Mouse (Mus musculus): ENCODE results near the gene Rragc.
"Not testable (repeated sequence)": the region's sequence is repeated elsewhere in the genome, so short reads cannot be mapped to it uniquely, and the experiment has no call there.

The Rragc gene

GRCm38 (mm10) chr4:123916748-123917547 lies at the start of gene Rragc:
Rragc (plus strand) TSS chr4:123917446.
- peak; percentile 99 for DNase-seq (ENCODE audit: low read depth, low spot score)

GRCm38 (mm10) chr4:123893726-123894125 lies 23.5 kb upstream of the Rragc start:
- no peak for DNase-seq (ENCODE audit: low read depth, low spot score)

- DNase-seq (ENCODE audit: low read depth, low spot score) = no peak
These were observed 23.0 kb upstream of the Rragc start for GRCm38 (mm10) chr4:123894295-123894694.

- DNase-seq (ENCODE audit: low read depth, low spot score) = peak; percentile 44
These were observed 18.6 kb upstream of the Rragc start for GRCm38 (mm10) chr4:123898696-123899095.

DNA sequence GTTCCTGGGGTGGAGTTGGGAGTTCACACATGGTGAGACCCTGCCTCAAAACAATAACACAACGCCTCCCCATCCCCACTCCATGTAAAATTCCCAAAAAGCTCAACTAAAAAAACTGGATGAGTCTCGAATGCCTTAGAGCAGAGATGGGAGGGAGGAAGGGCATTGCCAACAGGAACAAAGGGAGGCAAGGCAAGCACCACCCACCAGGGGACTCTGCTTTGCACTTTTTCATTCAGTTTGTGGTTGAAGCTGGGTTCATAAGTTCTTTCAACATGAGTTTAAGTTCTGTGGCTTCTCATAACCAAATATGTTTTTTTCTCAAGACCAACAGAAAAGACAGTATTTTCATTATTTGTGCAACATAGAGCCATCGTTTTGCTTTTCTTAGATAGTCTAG lies 13.8 kb upstream of the Rragc start:
- DNase-seq (ENCODE audit: low read depth, low spot score) = no peak

DNA sequence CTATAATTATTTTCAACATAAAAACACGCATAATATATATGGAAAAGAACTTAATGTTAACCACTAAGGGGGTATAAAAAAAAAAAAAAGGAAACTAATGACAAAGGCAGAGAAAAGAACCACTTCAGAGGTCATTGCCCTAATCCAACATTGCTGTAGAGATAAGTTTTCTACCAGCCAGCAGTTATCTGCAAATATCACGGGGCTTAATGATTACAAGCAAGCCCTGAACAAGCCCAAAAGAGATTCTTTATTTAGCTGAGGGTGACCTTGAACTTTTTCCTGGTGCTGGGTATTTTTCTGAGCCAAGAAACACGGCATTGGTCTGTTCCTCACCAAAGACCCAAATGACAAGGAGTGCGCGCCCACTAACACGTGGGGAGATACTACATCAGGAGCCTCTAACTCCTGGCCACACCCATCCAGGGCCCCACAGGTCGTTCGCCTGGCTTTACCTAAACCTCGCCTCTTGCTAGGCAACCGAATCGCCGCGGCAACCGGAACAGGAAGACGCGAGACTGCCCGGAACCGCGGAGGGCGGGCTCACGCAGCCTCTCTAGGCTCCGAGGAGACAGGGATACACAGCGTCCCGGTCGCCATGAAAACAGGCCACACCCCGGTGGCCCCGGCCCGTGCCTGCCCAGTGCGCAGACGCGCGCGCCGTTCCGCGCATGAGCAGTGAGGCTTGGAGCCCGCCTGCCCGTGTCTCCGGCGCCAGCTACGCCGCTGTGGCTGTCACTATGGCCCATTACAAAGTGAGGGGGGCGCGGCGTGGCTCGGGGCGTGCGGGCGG lies 12.7 kb upstream of the Rragc start, which contains the start of gene Mycbp:
Gene Mycbp, plus strand, starts transcription at position 500 of the 793 bp plus-strand sequence.
- peak; percentile 99 for DNase-seq (ENCODE audit: low read depth, low spot score)

DNA sequence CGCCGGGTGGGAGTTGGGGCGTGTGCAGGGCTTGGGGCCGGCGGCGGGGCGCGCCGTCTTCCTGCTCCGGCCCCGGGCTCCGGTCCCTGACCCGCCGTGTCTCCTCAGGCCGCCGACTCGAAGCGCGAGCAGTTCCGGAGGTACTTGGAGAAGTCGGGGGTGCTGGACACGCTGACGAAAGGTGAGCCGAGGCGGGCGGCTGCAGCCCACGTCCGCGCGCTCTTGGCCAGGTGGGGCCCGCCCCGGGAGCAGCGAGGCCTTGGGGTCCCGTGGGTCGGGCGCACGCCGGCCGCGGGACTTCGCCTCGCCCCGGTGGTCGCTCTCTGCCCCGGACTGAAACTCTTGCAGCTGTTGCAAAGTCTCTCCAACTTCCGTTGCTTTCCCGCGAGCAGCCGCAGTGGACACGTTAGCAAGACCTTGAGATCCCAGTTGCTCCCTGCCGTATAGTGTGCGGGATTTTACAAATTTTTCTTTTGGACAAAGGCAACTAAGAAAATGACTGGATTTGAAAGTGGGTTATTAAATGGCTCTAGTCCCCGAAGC lies 12.0 kb upstream of the Rragc start:
- no peak for DNase-seq (ENCODE audit: low read depth, low spot score)

DNA sequence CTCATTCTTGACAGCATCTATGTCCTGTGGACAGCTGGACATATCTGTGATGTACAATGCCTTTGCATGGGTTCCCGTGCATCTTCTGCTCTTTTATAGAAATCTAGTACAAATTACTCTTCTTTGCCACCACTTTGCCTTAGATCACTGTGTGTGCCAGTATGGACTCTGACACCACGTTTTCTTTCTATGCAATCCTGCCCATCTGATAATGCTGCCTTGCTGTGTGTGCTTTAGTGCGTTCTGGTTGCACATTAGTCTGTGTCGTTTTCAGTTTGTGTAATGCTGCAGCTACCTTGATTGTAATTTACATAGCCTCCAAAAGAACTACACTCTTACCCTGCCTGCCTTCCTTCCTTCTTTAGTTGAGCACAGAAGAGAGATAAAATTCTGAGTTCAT lies 5.7 kb upstream of the Rragc start:
- DNase-seq (ENCODE audit: low read depth, low spot score) = no peak

DNA sequence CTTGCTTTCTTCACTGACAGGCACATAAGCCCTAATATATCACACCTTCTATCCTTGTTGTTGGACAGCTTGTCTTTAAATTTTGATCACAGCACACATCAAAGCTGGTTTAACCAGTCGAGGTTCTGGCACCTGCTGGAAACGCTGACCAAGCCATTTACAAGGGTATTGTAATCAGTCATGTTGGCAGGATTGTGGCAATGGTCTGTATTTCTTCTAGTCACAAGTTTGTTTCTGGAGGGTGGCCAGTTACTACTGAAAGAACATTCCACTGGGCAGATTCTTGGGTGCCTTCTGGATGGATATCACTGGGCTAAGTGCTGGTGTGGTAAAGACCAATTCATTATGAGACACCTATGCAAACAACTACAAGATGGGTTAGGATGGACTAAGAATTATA lies 4.8 kb upstream of the Rragc start:
- no peak for DNase-seq (ENCODE audit: low read depth, low spot score)

GRCm38 (mm10) chr4:123917548-123918140 lies 398 bp downstream of the Rragc start, which contains the start of gene 4930535I16Rik:
4930535I16Rik (minus strand) TSS chr4:123918022.
- no peak for DNase-seq (ENCODE audit: low read depth, low spot score)

GRCm38 (mm10) chr4:123918851-123919250 lies 1.6 kb downstream of the Rragc start:
- DNase-seq (ENCODE audit: low read depth, low spot score) = no peak

GRCm38 (mm10) chr4:123921055-123921565 lies 3.9 kb downstream of the Rragc start:
- no peak for DNase-seq (ENCODE audit: low read depth, low spot score)

GRCm38 (mm10) chr4:123927961-123928360 lies 10.7 kb downstream of the Rragc start:
- DNase-seq (ENCODE audit: low read depth, low spot score) = no peak

GRCm38 (mm10) chr4:123929994-123930393 lies 12.7 kb downstream of the Rragc start:
- DNase-seq (ENCODE audit: low read depth, low spot score) = no peak

GRCm38 (mm10) chr4:123934306-123934705 lies 17.1 kb downstream of the Rragc start:
- no peak for DNase-seq (ENCODE audit: low read depth, low spot score)

GRCm38 (mm10) chr4:123936059-123936458 lies 18.8 kb downstream of the Rragc start:
- DNase-seq (ENCODE audit: low read depth, low spot score) = no peak

GRCm38 (mm10) chr4:123939838-123940237 lies 22.6 kb downstream of the Rragc start:
- peak; percentile 67 for DNase-seq (ENCODE audit: low read depth, low spot score)

DNA sequence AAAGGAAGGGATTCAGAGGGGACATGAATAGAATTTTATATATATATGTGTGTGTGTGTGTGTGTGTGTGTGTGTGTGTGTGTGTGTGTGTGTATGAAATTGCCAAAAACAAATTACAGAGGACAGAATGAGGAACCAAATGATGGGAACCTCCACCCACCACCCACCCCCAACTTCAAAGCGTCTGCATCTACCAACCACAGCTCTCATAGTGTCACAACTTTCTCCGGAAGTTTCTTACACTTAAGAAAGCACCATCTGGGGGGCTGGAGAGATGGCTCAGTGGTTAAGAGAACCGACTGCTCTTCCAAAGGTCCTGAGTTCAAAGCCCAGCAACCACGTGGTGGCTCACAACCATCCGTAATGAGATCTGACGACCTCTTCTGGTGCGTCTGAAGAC lies 23.6 kb downstream of the Rragc start:
- not testable (repeated sequence) for DNase-seq (ENCODE audit: low read depth, low spot score)

DNA sequence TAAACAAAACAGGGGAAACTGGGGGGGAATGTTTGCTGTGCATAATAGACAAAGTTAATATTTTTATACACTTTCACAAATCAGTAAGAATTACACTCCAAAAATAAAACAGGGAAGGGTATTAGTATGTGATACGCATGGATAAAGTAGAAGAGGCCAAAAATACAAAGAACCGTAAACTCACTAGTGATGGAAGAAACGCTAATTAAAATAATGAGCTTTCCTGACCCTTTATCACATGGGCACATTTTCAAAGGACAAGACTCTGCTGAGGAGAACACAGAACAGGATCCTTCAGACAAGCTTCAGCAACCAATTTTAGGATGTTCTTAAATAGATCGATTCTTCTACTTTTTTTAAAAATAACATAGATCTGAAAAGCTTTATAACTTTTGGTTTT lies 29.5 kb downstream of the Rragc start:
- no peak for DNase-seq (ENCODE audit: low read depth, low spot score)

- no peak for DNase-seq (ENCODE audit: low read depth, low spot score)
These were observed 29.9 kb downstream of the Rragc start for GRCm38 (mm10) chr4:123947149-123947548.

DNA sequence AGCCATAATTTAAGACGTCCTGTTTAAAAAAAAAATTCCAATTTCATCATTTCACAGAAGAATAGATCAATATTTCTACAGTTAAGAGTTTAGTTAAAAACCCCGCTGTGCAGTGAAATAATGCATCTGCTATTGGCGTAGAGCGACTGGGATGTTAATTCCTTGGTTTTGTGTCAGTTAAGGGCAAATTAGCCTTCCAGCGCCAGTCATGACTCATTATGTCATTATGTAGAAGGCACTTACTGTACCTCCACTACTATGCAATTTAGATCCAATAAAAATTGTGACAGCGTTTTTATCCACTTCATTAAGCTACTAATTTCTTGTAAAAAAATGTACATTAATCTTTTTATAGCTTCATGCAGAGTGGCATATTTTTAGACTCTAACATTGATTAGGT lies 31.7 kb downstream of the Rragc start:
- DNase-seq (ENCODE audit: low read depth, low spot score) = no peak

DNA sequence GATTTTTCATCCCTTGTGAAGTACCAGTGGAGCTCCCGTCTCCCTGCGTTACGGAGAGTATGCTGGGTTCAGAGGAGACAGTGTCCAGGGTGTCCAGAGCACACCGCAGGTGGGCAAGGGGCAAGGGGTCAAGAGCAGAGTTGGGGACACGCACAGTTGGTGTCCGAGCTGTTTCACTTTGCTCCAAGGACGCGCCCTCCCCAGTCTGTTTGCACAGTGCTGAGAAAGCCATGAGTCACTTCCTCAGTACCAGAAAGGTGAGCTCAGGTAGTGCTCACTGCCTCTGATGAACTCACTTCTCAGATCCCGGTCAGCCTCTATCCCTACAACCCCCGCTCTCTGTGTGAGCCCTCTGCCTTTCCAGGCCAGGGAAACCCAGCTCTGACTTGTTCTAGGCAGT lies 32.4 kb downstream of the Rragc start:
- no peak for DNase-seq (ENCODE audit: low read depth, low spot score)

Data from retina, postnatal 7 days (tissue).